Mouse (Mus musculus) limb, embryonic 14.5 days (tissue): ENCODE results near the gene Dapk1. TPM values are rescaled to one million over a fixed set of nuclear protein-coding genes. Genes with fewer than 3 reads are reported as not detected.
A peak's percentile ranks its signal among the peaks of the same experiment; 100 is the strongest.

Experiments used
- ATAC-seq: fragments of 200-750 bp; cut with Nextera tagmentation; 2 replicates; pipeline ENCODE4 v1.8.0; 2017; ENCODE audit warnings: low read depth, moderate number of reproducible peaks, moderate TSS enrichment; ENCODE audit not compliant: low FRiP score
- DNase-seq: peaks from one replicate; pipeline ENCODE4 v3.0.0-alpha.2; 2015; ENCODE audit warnings: low spot score
- H3K27ac ChIP-seq: fragments of 300-500 bp; sonication (generic); replicated peaks from 2 replicates; pipeline ENCODE4 v1.5.1; 2014; ENCODE audit warnings: low read depth, mild to moderate bottlenecking, low read length, moderate library complexity, mixed read lengths
- H3K27me3 ChIP-seq: fragments of 300-500 bp; sonication (generic); 2 replicates; pipeline ENCODE4 v1.6.1; 2014; ENCODE audit warnings: low read length, mixed read lengths; ENCODE audit not compliant: control insufficient read depth, insufficient read depth
- H3K36me3 ChIP-seq: fragments of 300-500 bp; sonication (generic); 2 replicates; pipeline ENCODE4 v1.6.1; 2014; ENCODE audit warnings: mild to moderate bottlenecking, low read length, moderate library complexity, mixed read lengths; ENCODE audit not compliant: control insufficient read depth, insufficient read depth
- H3K4me1 ChIP-seq: fragments of 300-500 bp; sonication (generic); 2 replicates; pipeline ENCODE4 v1.6.1; 2014; ENCODE audit warnings: antibody characterized with exemption, low read length, mixed read lengths; ENCODE audit not compliant: control insufficient read depth, insufficient read depth
- H3K4me2 ChIP-seq: fragments of 300-500 bp; sonication (generic); replicated peaks from 2 replicates; pipeline ENCODE4 v1.6.1; 2014; ENCODE audit warnings: low read depth, mild to moderate bottlenecking, low read length, moderate library complexity; ENCODE audit not compliant: severe bottlenecking
- H3K4me3 ChIP-seq: fragments of 300-500 bp; sonication (generic); replicated peaks from 2 replicates; pipeline ENCODE4 v1.5.1; 2014; ENCODE audit warnings: low read length
- H3K9ac ChIP-seq: fragments of 300-500 bp; sonication (generic); 2 replicates; pipeline ENCODE4 v1.6.1; 2014; ENCODE audit warnings: mild to moderate bottlenecking, low read depth, low read length, moderate library complexity; ENCODE audit not compliant: severe bottlenecking
- H3K9me3 ChIP-seq: fragments of 300-500 bp; sonication (generic); 2 replicates; pipeline ENCODE4 v1.6.1; 2016; ENCODE audit warnings: low read length; ENCODE audit not compliant: control insufficient read depth
- POLR2A ChIP-seq: fragments of 200-500 bp; IDR thresholded peaks from 2 replicates; pipeline ENCODE4 v1.8.0; 2012; ENCODE audit warnings: inconsistent platforms, mild to moderate bottlenecking, moderate library complexity, borderline replicate concordance; ENCODE audit not compliant: insufficient read depth, insufficient read length; ENCODE audit errors: extremely low read depth
- WGBS: fragments of 180-500 bp; shearing (Covaris S2); extraction: QIAGEN DNeasy Blood & Tissue Kit; methylation state at CpG from one replicate; pipeline ENCODE4 v1.1.7; 2014; 5-methylcytosine and 5-hydroxymethylcytosine counted together
- polyA plus RNA-seq, 2 experiments: library from polyadenylated mRNA; depleted of rRNA in 1 of 2; stranded (reverse) in 1 of 2; unstranded in 1 of 2; fragments of >200 nt; fragmentation: Nextera tagmentation in 1 of 2; extraction: Ambion mirVana in 1 of 2; gene quantifications; 2 replicates each; pipeline versions ENCODE4 v1.2.1 to v1.2.3; 2012 to 2014

Gene Dapk1
- polyA plus RNA-seq, 2 experiments = 19.5 to 39.9 TPM

DNA sequence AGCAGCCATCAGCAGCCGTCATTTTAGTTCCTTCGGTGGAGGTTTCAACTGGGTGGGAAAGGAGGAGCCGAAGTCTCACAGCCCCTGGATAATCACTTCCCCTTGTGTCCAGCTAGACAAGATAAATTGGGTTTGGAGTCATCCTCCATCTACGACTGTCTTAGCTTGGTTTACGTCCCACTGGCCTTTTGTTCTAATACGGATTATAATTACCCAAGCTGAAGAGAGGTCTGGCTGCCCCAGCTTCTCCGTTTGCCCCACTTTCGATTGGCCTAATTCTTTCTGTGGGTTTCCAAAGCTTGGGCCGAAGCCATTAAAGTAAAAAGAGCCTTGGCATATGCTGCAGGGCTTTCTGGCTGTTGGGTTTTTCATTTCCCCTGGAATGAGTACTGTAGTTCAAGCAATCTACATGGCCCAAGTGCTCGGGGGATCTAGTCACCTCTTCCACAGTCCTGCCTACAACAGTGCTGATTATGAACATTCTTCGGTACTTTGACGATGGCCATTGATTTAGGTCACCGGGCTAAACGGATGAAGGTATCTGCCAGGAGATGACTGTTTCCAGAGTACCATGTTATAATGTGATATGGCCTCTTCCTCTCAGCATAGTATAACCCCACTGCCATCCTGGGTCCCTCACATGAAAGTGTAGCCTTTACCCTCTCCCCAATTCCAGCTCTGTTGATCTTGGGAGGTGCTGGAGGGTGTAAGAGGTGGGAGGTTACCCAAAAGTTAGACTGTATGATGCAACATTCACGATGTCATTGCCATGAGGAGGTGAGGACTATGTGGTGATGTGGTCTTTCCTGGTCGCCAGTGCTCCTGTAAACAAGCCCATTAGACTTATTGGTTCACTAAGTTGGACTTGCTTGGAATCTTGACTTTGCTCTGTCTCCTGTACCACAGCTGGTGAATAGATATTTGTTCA is 106.1 kb downstream of the Dapk1 start:
- no peaks in the 10 kb centered on the region for H3K27me3 ChIP-seq
- no peak for DNase-seq
- H3K27ac ChIP-seq = no peak overlapping the region
- peaks cover 27% of the 10 kb centered on the region for H3K4me1 ChIP-seq
- TF ChIP-seq POLR2A = no peak
- 77% methylated on average over 16 of the region's 16 CpGs for WGBS
- no peak overlapping the region for H3K4me3 ChIP-seq
- H3K9me3 ChIP-seq = no peaks in the 10 kb centered on the region
- peaks cover 12% of the 10 kb centered on the region; the same call in 1 of the 2 replicates for H3K36me3 ChIP-seq
- no peak overlapping the region for H3K4me2 ChIP-seq
- ATAC-seq = no peak
- H3K9ac ChIP-seq = no peak overlapping the region

DNA sequence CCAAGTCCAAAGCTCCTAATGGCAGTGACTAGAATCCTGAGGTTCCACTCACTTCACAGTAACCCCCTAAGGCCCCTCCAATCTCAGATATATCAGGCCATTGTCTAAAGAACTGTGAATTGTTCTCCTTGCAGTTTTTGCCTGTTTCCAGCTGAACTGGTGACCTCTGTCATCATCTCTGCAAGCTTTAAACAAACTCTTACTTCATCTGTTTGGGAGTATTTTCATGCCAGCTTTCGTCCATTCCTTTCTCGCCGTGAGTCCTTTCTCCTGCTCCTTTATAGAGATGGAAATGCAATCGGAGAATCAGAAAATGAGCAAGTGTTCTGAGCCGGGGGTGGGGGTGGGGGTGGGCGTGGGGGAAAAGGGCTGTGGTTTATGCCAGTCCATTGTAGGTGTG is 107.4 kb downstream of the Dapk1 start:
- Histone ChIP-seq H3K4me2 (no peak overlapping the region), H3K4me3 (no peak overlapping the region), H3K27me3 (no peaks in the 10 kb centered on the region), H3K4me1 (peaks cover 27% of the 10 kb centered on the region), H3K27ac (no peak overlapping the region), H3K9ac (no peak overlapping the region), H3K9me3 (no peaks in the 10 kb centered on the region), H3K36me3 (peaks cover 12% of the 10 kb centered on the region; the same call in 1 of the 2 replicates)
- ATAC-seq = no peak
- DNase-seq = no peak
- WGBS = 87% methylated on average over 6 of the region's 6 CpGs
- no peak for TF ChIP-seq POLR2A

DNA sequence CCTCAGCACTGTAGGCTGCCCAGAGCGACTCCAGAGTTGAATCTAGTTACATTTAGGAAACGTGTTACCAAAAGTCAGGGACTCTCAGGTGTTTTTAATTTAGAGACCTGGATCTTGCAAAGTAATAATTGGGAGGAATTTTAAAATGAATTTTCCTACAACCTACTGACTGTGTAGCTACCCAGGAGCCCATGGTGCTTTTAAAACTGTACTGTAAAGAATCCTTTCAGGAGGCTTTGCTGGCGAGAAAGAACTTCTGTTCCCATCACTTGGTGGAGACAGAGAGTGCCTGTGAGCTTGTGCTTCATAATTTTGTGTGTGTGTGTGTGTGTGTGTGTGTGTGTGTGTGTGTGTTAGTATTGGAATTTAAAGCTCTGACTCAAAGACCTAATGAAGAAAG is 109.2 kb downstream of the Dapk1 start:
- peak overlapping the region; percentile 58 for H3K27ac ChIP-seq
- DNase-seq = peak; percentile 75
- H3K4me2 ChIP-seq = no peak overlapping the region
- no peak overlapping the region for H3K4me3 ChIP-seq
- peak; percentile 77; the same call in 1 of the 2 replicates for ATAC-seq
- no peaks in the 10 kb centered on the region for H3K9me3 ChIP-seq
- peaks cover 27% of the 10 kb centered on the region for H3K4me1 ChIP-seq
- no peaks in the 10 kb centered on the region for H3K27me3 ChIP-seq
- TF ChIP-seq POLR2A = no peak
- no peaks in the 10 kb centered on the region for H3K36me3 ChIP-seq
- 29% methylated on average over 3 of the region's 3 CpGs for WGBS
- H3K9ac ChIP-seq = no peak overlapping the region

DNA sequence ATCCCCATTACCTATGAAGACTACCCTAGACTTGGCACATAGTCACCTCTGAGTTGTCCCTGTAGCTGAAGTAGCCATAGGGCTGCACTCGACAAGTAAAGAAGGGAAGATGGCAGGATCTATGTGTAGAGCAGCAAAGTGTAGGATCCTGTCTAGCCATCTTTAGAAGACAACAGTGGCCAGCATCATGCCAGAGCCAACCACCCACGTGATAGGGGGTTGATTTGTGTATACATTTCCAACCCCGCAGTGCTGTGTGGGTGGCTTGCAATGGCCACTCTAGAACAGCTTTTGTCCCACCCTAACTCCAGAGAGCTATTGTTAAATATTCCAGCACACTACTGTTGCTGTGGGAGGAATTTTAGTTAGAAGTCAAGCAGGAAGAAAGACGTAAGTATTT is 111.8 kb downstream of the Dapk1 start:
- Histone ChIP-seq H3K9me3 (no peaks in the 10 kb centered on the region), H3K27ac (no peak overlapping the region), H3K4me2 (no peak overlapping the region), H3K4me1 (peaks cover 27% of the 10 kb centered on the region), H3K4me3 (no peak overlapping the region), H3K27me3 (no peaks in the 10 kb centered on the region), H3K36me3 (peaks cover 14% of the 10 kb centered on the region), H3K9ac (no peak overlapping the region)
- ATAC-seq = no peak
- WGBS = 87% methylated on average over 4 of the region's 4 CpGs
- no peak for DNase-seq
- TF ChIP-seq POLR2A = no peak

DNA sequence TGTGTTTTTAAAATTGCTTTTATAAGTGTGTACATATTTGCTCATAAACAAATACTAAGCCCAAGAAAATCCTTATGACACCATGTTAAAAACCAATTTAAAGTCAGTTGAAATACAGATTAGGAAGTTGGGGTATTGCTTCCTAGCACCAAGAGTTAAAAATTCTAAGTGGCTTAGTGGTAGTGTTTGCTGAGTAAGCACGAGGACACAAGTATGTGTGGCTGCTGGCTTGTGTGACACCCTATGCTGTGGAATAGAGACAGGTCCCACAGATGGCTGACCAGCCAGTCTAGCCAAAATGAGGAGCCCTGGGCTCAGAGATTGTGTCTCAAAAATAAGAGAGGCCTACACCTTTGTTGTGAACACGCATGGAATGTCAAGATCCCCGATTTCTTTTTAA is 114.4 kb downstream of the Dapk1 start:
- Histone ChIP-seq H3K27ac (no peak overlapping the region), H3K27me3 (no peaks in the 10 kb centered on the region), H3K4me1 (peaks cover 15% of the 10 kb centered on the region), H3K9ac (no peak overlapping the region), H3K9me3 (no peaks in the 10 kb centered on the region), H3K36me3 (peaks cover 27% of the 10 kb centered on the region), H3K4me3 (no peak overlapping the region), H3K4me2 (no peak overlapping the region)
- TF ChIP-seq POLR2A = no peak
- DNase-seq (no peak), ATAC-seq (no peak)
- WGBS = 73% methylated on average over 3 of the region's 3 CpGs
